Mouse (Mus musculus): ENCODE measurements at regions not wholly inside any gene's neighbourhood (a gene's known extent, or its start where the extent isn't known, plus 50 kb on each side); places are given as distances from the start of the nearest gene placed in this dataset.

GRCm38 (mm10) chr4:119030865-119031264 is 69.5 kb downstream of the Lao1 start:
- no peak overlapping the region for H3K27ac ChIP-seq (ENCODE audit: control insufficient read depth, low read depth, low read length)
- no peak for TF ChIP-seq E2F4 (IDR thresholded peaks at IDR 0.05; ENCODE audit: borderline replicate concordance, low read depth, low read length)
- TF ChIP-seq USF1 (IDR thresholded peaks at IDR 0.05; ENCODE audit: low read depth, low read length), result no peak
- TF ChIP-seq RCOR1 (IDR thresholded peaks at IDR 0.05; ENCODE audit: low read depth, low read length), result no peak
- TF ChIP-seq MEF2A (IDR thresholded peaks at IDR 0.05; ENCODE audit: extremely low read depth, insufficient replicate concordance, low read depth, low read length, poor library complexity, severe bottlenecking), result no peak
- H3K9ac ChIP-seq (ENCODE audit: control insufficient read depth, low read depth, low read length, poor library complexity, severe bottlenecking), result no peak overlapping the region

DNA sequence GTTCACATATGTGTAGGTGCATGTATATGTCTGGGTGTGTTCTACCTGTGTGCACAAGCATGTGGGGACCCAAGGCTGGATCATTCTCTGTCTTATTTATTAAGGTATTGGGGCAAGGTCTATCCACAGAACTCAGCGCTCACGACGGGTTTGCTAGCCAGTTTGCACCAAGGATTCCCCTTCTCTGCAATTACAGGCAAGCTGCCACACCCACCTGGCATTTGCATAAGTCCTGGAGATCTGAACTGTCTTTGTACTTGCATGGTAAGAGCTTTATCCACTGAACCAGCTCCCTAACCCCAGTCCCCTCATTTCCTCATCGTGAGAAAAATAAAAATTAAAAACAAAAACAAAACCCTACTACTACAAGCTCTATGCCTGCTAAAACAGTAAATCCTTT is 71.6 kb downstream of the Lao1 start:
- Histone ChIP-seq H3K9me3 (replicated peaks; ENCODE audit: insufficient read depth, low read length) (no peaks in the 10 kb centered on the region), H3K4me1 (ENCODE audit: control insufficient read depth in 1 of 2, insufficient read depth in 2 of 2, low read length in 2 of 2) (peaks cover 0 to 9% of the 10 kb centered on the region in 2 experiments; a peak in 2 of 4 replicates), H3K9ac (ENCODE audit: control insufficient read depth, low read depth, low read length, poor library complexity, severe bottlenecking) (no peak overlapping the region), H3K27ac (ENCODE audit: control insufficient read depth, low read depth, low read length) (no peak overlapping the region), H3K79me2 (ENCODE audit: control insufficient read depth, insufficient read depth, low read length, poor library complexity) (no peaks in the 10 kb centered on the region), H3K4me3 (ENCODE audit: control insufficient read depth in 1 of 2, insufficient read depth in 1 of 2, low read depth in 2 of 2, low read length in 2 of 2) (no peak overlapping the region), H3K36me3 (ENCODE audit: control insufficient read depth in 1 of 2, insufficient read depth in 2 of 2, low read length in 2 of 2) (peaks cover 0 to 8% of the 10 kb centered on the region in 2 experiments; a peak in 2 of 4 replicates), H3K27me3 (ENCODE audit: control insufficient read depth in 1 of 2, insufficient read depth in 2 of 2, low read length in 2 of 2) (peaks cover 7 to 14% of the 10 kb centered on the region in 2 experiments)
- DNase-seq (ENCODE audit: low read depth, low spot score), result no peak
- no peak for TF ChIP-seq CHD1 (IDR thresholded peaks at IDR 0.05; ENCODE audit: low read depth, low read length)
- no peak for TF ChIP-seq TBP (IDR thresholded peaks at IDR 0.05; ENCODE audit: low read depth, low read length)
- no peak for TF ChIP-seq JUND (IDR thresholded peaks at IDR 0.05; ENCODE audit: low read depth, low read length)
- no peak for TF ChIP-seq MAX (IDR thresholded peaks at IDR 0.05; ENCODE audit: low read length)
- TF ChIP-seq UBTF (IDR thresholded peaks at IDR 0.05; ENCODE audit: borderline replicate concordance, insufficient read depth, low read depth, low read length), result no peak
- no peak for TF ChIP-seq MAFK (IDR thresholded peaks at IDR 0.05; ENCODE audit: borderline replicate concordance, low read depth, low read length)

More at GRCm38 (mm10) chr4:119030865-119031264, 69.5 kb downstream of the Lao1 start:
- Histone ChIP-seq H3K4me3 (ENCODE audit: control insufficient read depth in 1 of 2, insufficient read depth in 1 of 2, low read depth in 2 of 2, low read length in 2 of 2) (no peak overlapping the region), H3K79me2 (ENCODE audit: control insufficient read depth, insufficient read depth, low read length, poor library complexity) (no peaks in the 10 kb centered on the region), H3K9me3 (replicated peaks; ENCODE audit: insufficient read depth, low read length) (no peaks in the 10 kb centered on the region), H3K27me3 (ENCODE audit: control insufficient read depth in 1 of 2, insufficient read depth in 2 of 2, low read length in 2 of 2) (peaks cover 13 to 17% of the 10 kb centered on the region in 2 experiments), H3K4me1 (ENCODE audit: control insufficient read depth in 1 of 2, insufficient read depth in 2 of 2, low read length in 2 of 2) (peaks cover 0 to under 1% of the 10 kb centered on the region in 2 experiments; a peak in 2 of 4 replicates), H3K36me3 (ENCODE audit: control insufficient read depth in 1 of 2, insufficient read depth in 2 of 2, low read length in 2 of 2) (no peaks in the 10 kb centered on the region)
- no peak for DNase-seq (ENCODE audit: low read depth, low spot score)

GRCm38 (mm10) chr4:119036582-119036981 is 71.9 kb upstream of the Slc2a1 start:
- Histone ChIP-seq H3K9ac (ENCODE audit: control insufficient read depth, low read depth, low read length, poor library complexity, severe bottlenecking) (no peak overlapping the region), H3K27ac (ENCODE audit: control insufficient read depth, low read depth, low read length) (no peak overlapping the region), H3K79me2 (ENCODE audit: control insufficient read depth, insufficient read depth, low read length, poor library complexity) (no peaks in the 10 kb centered on the region), H3K27me3 (ENCODE audit: control insufficient read depth in 1 of 2, insufficient read depth in 2 of 2, low read length in 2 of 2) (peaks cover 0 to 3% of the 10 kb centered on the region in 2 experiments; a peak in 2 of 4 replicates), H3K36me3 (ENCODE audit: control insufficient read depth in 1 of 2, insufficient read depth in 2 of 2, low read length in 2 of 2) (peaks cover 0 to 8% of the 10 kb centered on the region in 2 experiments; a peak in 2 of 4 replicates), H3K4me3 (ENCODE audit: control insufficient read depth in 1 of 2, insufficient read depth in 1 of 2, low read depth in 2 of 2, low read length in 2 of 2) (no peak overlapping the region), H3K9me3 (replicated peaks; ENCODE audit: insufficient read depth, low read length) (no peaks in the 10 kb centered on the region), H3K4me1 (ENCODE audit: control insufficient read depth in 1 of 2, insufficient read depth in 2 of 2, low read length in 2 of 2) (peaks cover 0 to 9% of the 10 kb centered on the region in 2 experiments; a peak in 2 of 4 replicates)
- DNase-seq (ENCODE audit: low read depth, low spot score), result peak; percentile 72
- TF ChIP-seq RCOR1 (IDR thresholded peaks at IDR 0.05; ENCODE audit: low read depth, low read length) (peak; percentile 59; the same call in 1 of the 2 replicates), E2F4 (IDR thresholded peaks at IDR 0.05; ENCODE audit: borderline replicate concordance, low read depth, low read length) (no peak), MYC (IDR thresholded peaks at IDR 0.05; ENCODE audit: low read depth, low read length) (no peak), POLR2A (IDR thresholded peaks at IDR 0.05; ENCODE audit: control insufficient read depth in 1 of 2, insufficient read depth in 1 of 2, low read depth in 1 of 2, low read length in 2 of 2, poor library complexity in 1 of 2) (no peak), ELF1 (IDR thresholded peaks at IDR 0.05; ENCODE audit: low read depth, low read length) (no peak), TBP (IDR thresholded peaks at IDR 0.05; ENCODE audit: low read depth, low read length) (0 out of 2 replicates have a peak, but pooled peaks have one; percentile 31), SIN3A (IDR thresholded peaks at IDR 0.05; ENCODE audit: low read length) (no peak), BHLHE40 (IDR thresholded peaks at IDR 0.05; ENCODE audit: borderline replicate concordance, low read depth, low read length) (no peak), EP300 (IDR thresholded peaks at IDR 0.05; ENCODE audit: low read depth in 1 of 2, low read length in 2 of 2) (peak; percentile 50 to 68), TAL1 (IDR thresholded peaks at IDR 0.05; ENCODE audit: low read length) (peak; percentile 83), ZKSCAN1 (IDR thresholded peaks at IDR 0.05; ENCODE audit: low read depth, low read length) (no peak), MAX (IDR thresholded peaks at IDR 0.05; ENCODE audit: low read length) (no peak), MYB (IDR thresholded peaks at IDR 0.05; ENCODE audit: low read depth, low read length) (no peak), ETS1 (IDR thresholded peaks at IDR 0.05; ENCODE audit: low read depth, low read length) (peak; percentile 38; the same call in 1 of the 2 replicates), CTCF (IDR thresholded peaks at IDR 0.05 in 2 of 3, conservative IDR thresholded peaks at IDR 0.05 in 1 of 3; ENCODE audit: control insufficient read depth in 1 of 3, insufficient read depth in 1 of 3, low read depth in 2 of 3, low read length in 3 of 3, poor library complexity in 1 of 3, severe bottlenecking in 1 of 3) (no peak), ZMIZ1 (IDR thresholded peaks at IDR 0.05; ENCODE audit: low read depth, low read length) (no peak), MEF2A (IDR thresholded peaks at IDR 0.05; ENCODE audit: extremely low read depth, insufficient replicate concordance, low read depth, low read length, poor library complexity, severe bottlenecking) (no peak), GATA1 (IDR thresholded peaks at IDR 0.05; ENCODE audit: low read depth, low read length) (peak; percentile 80), TCF12 (IDR thresholded peaks at IDR 0.05; ENCODE audit: low read depth, low read length) (peak; percentile 68; the same call in 1 of the 2 replicates)
